In genomic region chr7:137603039-137603438, GRCm38 (mm10) we compare ENCODE assay signal across 8 mouse cellular contexts.
DNase-seq lines count a peak whose midpoint lies in the region; ATAC-seq lines count a peak whose summit lies in the region.

No protein-coding gene starts in this region.

- peak; percentile 85 for DNase-seq in intestine, embryonic 14.5 days (ENCODE audit: low spot score)
- DNase-seq in cerebellum, postnatal 4 days (ENCODE audit: low spot score in 2 of 2) = peak; percentile 66 to 81
- peak; percentile 65 for DNase-seq in gastrocnemius, postnatal 14 days
- DNase-seq in kidney, postnatal 10 days = peak; percentile 84
- DNase-seq in liver, embryonic 11.5 days (ENCODE audit: low spot score) = peak; percentile 51
- DNase-seq in testis, postnatal 10 days (ENCODE audit: low spot score) = peak; percentile 81

- no peak overlapping the region for H3K27ac ChIP-seq in intestine, embryonic 14.5 days (ENCODE audit: low read depth)
- no peak overlapping the region for H3K27ac ChIP-seq in intestine, embryonic 16.5 days (ENCODE audit: low read length)
- no peak overlapping the region for H3K27ac ChIP-seq in liver, embryonic 11.5 days (ENCODE audit: low read depth, low read length)
- H3K27ac ChIP-seq in neural tube, embryonic 13.5 days (replicated peaks) = no peak overlapping the region

- H3K4me1 ChIP-seq in intestine, embryonic 14.5 days (replicated peaks; ENCODE audit: control insufficient read depth, insufficient read depth, low read length) = no peaks in the 10 kb centered on the region
- H3K4me1 ChIP-seq in intestine, embryonic 16.5 days (ENCODE audit: control insufficient read depth, insufficient read depth, low read length) = no peaks in the 10 kb centered on the region
- no peaks in the 10 kb centered on the region for H3K4me1 ChIP-seq in liver, embryonic 11.5 days (replicated peaks; ENCODE audit: control insufficient read depth, insufficient read depth, low read length)
- H3K4me1 ChIP-seq in neural tube, embryonic 13.5 days (replicated peaks) = peaks cover 7% of the 10 kb centered on the region

- intact Hi-C loops in gastrocnemius, postnatal 14 days (cut with DNase I; ENCODE audit: low total_unique reads) = loop anchor here (5.0 kb wide), 2 partner anchors 174 to 479 kb away; no protein-coding TSS in a partner anchor

- WGBS in intestine, embryonic 14.5 days = 4% methylated on average over 8 of the region's 8 CpGs
- 7% methylated on average over 8 of the region's 8 CpGs for WGBS in intestine, embryonic 16.5 days
- WGBS in liver, embryonic 11.5 days = 8% methylated on average over 8 of the region's 8 CpGs
- 7% methylated on average over 8 of the region's 8 CpGs for WGBS in neural tube, embryonic 13.5 days

- ATAC-seq in intestine, embryonic 14.5 days (replicated peaks; ENCODE audit: low FRiP score, low TSS enrichment, low read depth) = no peak
- ATAC-seq in intestine, embryonic 16.5 days = no peak; the same call in 1 of the 2 replicates
- no peak; the same call in 1 of the 2 replicates for ATAC-seq in liver, embryonic 11.5 days (replicated peaks; ENCODE audit: low FRiP score)
- ATAC-seq in neural tube, embryonic 13.5 days (ENCODE audit: low read depth) = peak; percentile 78; the same call in 1 of the 2 replicates

- no peak overlapping the region for H3K4me2 ChIP-seq in intestine, embryonic 14.5 days (ENCODE audit: low read length)
- H3K4me2 ChIP-seq in intestine, embryonic 16.5 days (ENCODE audit: low read depth, low read length) = no peak overlapping the region
- H3K4me2 ChIP-seq in liver, embryonic 11.5 days = no peak overlapping the region
- no peak overlapping the region for H3K4me2 ChIP-seq in neural tube, embryonic 13.5 days

- no peaks in the 10 kb centered on the region for H3K9me3 ChIP-seq in intestine, embryonic 14.5 days (ENCODE audit: control insufficient read depth, low read length)
- H3K9me3 ChIP-seq in intestine, embryonic 16.5 days (ENCODE audit: control insufficient read depth, low read length) = no peaks in the 10 kb centered on the region
- H3K9me3 ChIP-seq in liver, embryonic 11.5 days (ENCODE audit: control insufficient read depth, low read length) = no peaks in the 10 kb centered on the region
- no peaks in the 10 kb centered on the region for H3K9me3 ChIP-seq in neural tube, embryonic 13.5 days

- no peaks in the 10 kb centered on the region for H3K27me3 ChIP-seq in intestine, embryonic 14.5 days (replicated peaks; ENCODE audit: control insufficient read depth, insufficient read depth, low read length)
- H3K27me3 ChIP-seq in intestine, embryonic 16.5 days (replicated peaks; ENCODE audit: control insufficient read depth, insufficient read depth, low read length) = no peaks in the 10 kb centered on the region
- no peaks in the 10 kb centered on the region for H3K27me3 ChIP-seq in liver, embryonic 11.5 days (replicated peaks; ENCODE audit: control insufficient read depth, insufficient read depth, low read length)
- peaks cover 15% of the 10 kb centered on the region for H3K27me3 ChIP-seq in neural tube, embryonic 13.5 days

- no peaks in the 10 kb centered on the region for H3K36me3 ChIP-seq in intestine, embryonic 14.5 days (ENCODE audit: control insufficient read depth, insufficient read depth, low read length)
- H3K36me3 ChIP-seq in intestine, embryonic 16.5 days (ENCODE audit: control insufficient read depth, insufficient read depth, low read length) = no peaks in the 10 kb centered on the region
- no peaks in the 10 kb centered on the region for H3K36me3 ChIP-seq in liver, embryonic 11.5 days (ENCODE audit: control insufficient read depth, insufficient read depth, low read length)
- H3K36me3 ChIP-seq in neural tube, embryonic 13.5 days = no peaks in the 10 kb centered on the region

- H3K4me3 ChIP-seq in intestine, embryonic 14.5 days (ENCODE audit: low read depth, low read length) = no peak overlapping the region
- H3K4me3 ChIP-seq in intestine, embryonic 16.5 days (ENCODE audit: low read length) = no peak overlapping the region
- no peak overlapping the region for H3K4me3 ChIP-seq in liver, embryonic 11.5 days (ENCODE audit: low read depth, low read length)
- H3K4me3 ChIP-seq in neural tube, embryonic 13.5 days = no peak overlapping the region

- H3K9ac ChIP-seq in intestine, embryonic 14.5 days (ENCODE audit: low read length) = no peak overlapping the region
- H3K9ac ChIP-seq in intestine, embryonic 16.5 days (ENCODE audit: low read depth, low read length) = no peak overlapping the region
- H3K9ac ChIP-seq in liver, embryonic 11.5 days (ENCODE audit: low read depth, low read length) = no peak overlapping the region
- no peak overlapping the region for H3K9ac ChIP-seq in neural tube, embryonic 13.5 days
